Mouse (Mus musculus) gastrocnemius, adult 2 months (tissue): ENCODE results near the gene Ppp1ca. TPM values are rescaled to one million over a fixed set of nuclear protein-coding genes. Genes with fewer than 3 reads are reported as not detected.

Experiments
- DNase-seq: peaks from one replicate; pipeline ENCODE4 v3.0.0; 2022
- H3K27ac ChIP-seq: fragments of 200-600 bp; 2 replicates; pipeline ENCODE4 v1.8.1; 2022; ENCODE audit warnings: mild to moderate bottlenecking
- H3K4me3 ChIP-seq: fragments of 200-600 bp; 2 replicates; pipeline ENCODE4 v1.8.1; 2022; ENCODE audit warnings: mild to moderate bottlenecking, moderate library complexity
- CTCF ChIP-seq: fragments of 200-600 bp; IDR thresholded peaks from 2 replicates; pipeline ENCODE4 v1.8.1; 2022; ENCODE audit warnings: antibody characterized with exemption, mild to moderate bottlenecking, moderate library complexity
- intact Hi-C: fragments of 180-260 bp; cut with DNase I; formaldehyde crosslinking; loops from one replicate; pipeline ENCODE4 v1.15.1; 2025
- total RNA-seq, 2 experiments: library from RNA; stranded (reverse); gene quantifications; 2 replicates each; pipeline ENCODE4 v1.2.3; 2021

Gene Ppp1ca
- total RNA-seq, 2 experiments from 2014 or later = 201 to 214 TPM

DNA sequence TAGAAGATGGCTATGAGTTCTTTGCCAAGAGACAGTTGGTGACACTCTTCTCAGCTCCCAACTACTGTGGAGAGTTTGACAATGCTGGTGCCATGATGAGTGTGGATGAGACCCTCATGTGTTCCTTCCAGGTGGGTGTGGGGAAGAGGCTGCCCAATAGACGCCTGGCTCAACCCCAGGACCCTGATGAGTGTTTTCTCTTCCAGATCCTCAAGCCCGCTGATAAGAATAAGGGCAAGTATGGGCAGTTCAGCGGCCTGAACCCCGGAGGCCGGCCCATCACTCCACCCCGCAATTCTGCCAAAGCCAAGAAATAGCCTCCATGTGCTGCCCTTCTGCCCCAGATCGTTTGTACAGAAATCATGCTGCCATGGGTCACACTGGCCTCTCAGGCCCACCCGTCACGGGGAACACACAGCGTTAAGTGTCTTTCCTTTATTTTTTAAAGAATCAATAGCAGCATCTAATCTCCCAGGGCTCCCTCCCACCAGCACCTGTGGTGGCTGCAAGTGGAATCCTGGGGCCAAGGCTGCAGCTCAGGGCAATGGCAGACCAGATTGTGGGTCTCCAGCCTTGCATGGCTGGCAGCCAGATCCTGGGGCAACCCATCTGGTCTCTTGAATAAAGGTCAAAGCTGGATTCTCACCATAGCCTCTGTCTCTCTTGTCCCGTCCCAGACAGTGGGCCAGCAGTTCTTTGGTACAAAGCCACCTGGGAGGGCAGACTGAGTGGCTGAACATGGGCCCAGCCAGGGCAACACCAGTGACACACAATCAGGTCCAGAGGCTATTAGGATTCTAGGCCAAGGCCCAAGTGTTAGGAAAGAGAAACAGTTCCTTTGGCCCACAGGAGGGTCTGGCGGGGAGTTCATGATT lies 3.1 kb downstream of the Ppp1ca start:
- DNase-seq = peak; percentile 41
- intact Hi-C loops = loop anchor here (5.0 kb wide), 1 partner anchor 68 kb away; the partner anchor contains the start of gene Aip
- Histone ChIP-seq H3K4me3 (no peak overlapping the region), H3K27ac (no peak overlapping the region)
- no peak for TF ChIP-seq CTCF

DNA sequence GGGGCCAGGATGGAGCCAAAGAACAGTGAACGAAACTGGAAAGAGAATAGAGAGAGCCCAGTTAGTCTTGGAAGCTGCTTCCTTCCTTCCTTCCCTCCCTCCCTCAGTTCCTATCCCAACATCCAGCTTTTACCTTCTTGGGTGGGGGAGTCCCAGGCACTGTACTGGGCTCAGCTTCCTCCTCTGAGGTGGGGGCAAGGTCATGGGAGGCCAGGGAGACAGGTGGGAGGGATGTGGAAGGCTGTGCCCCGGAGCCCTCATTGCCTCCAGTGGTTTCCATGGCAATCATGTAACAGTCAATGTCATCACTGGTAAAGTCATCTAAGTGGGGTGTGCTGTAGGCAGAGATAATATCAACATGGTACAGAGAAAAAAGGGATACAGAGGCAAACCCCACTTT lies 4.2 kb downstream of the Ppp1ca start:
- no peak for TF ChIP-seq CTCF
- DNase-seq = peak; percentile 16
- intact Hi-C loops = no loop called here

DNA sequence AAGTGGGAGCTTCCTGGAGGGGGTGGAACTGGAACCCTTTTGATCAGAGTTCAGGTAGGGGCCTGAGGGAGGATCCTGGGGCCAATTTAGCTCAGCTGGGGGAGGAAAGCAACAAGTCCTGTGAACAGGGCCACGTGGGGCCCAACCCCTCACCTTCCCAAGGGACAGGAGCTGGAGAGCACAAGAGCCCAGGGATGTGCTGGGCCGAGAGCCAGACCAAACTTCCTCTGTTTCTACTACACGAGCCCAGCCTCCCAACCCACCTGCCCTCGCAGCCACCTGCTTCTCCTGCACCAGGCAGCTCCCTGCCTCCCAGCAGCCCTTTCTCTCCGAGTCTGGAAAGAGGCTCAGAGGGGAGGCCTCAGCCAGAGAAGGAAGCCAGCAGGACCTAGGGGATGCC lies 4.7 kb downstream of the Ppp1ca start:
- H3K27ac ChIP-seq = no peak overlapping the region
- intact Hi-C loops = no loop called here
- no peak overlapping the region for H3K4me3 ChIP-seq
- TF ChIP-seq CTCF = no peak
- peak; percentile 46 for DNase-seq

More for the DNA sequence above, 4.2 kb downstream of the Ppp1ca start:
- Histone ChIP-seq H3K27ac (no peak overlapping the region), H3K4me3 (no peak overlapping the region)

DNA sequence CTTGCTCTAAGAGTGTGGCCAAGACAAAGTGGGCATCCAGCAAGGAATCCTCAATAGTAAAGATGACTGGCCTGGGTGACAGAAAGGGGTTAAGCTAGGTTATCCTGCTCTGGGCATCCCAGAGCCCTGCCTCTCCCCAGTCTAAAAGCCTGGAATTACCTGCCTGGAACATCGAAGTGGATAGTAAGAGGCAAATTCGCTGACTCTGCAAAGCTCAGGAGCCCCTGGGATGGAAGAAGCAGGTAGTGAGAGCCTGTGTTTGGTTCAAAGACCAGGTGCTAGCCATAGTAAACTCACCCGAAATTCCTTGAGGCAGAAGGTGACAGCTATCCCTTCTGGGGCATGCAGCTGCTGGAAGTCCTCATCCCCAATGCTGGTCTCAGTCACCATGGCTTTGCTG lies 5.3 kb downstream of the Ppp1ca start:
- DNase-seq = no peak
- intact Hi-C loops = no loop called here
- TF ChIP-seq CTCF = no peak
- H3K27ac ChIP-seq = no peak overlapping the region
- H3K4me3 ChIP-seq = no peak overlapping the region

DNA sequence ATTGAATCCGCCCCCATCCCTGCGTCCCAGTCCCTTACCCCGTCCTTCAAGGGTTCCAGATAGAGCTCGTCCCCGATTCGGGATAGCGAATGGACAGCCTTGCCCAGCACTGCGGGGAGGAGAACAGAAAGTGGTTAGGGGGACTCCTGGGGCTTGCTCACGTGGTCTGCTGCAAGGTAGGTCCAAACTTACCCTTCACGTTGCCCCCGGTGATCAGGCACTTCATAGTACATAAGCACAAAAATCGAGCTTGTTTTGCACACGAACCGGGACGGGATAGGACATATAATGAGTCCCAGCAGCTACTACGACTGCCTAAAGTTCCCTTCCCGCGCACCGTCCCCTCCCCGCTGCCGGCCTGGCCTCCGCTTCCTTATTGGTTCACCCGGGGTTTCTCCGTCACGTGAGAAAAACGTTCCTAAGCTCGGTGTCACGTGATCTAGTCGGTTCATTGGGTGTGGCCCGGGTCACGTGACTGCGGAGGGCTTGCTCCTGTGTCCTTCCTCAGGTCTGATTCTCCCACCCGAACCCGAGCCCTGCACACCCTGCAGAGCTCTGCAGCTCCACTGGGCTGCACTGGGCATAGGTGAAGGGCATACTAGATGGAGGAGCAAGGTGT lies 9.5 kb downstream of the Ppp1ca start, which contains the start of gene Rad9a:
Rad9a (minus strand) TSS at position 372 of the 619 bp plus-strand sequence.
- peak within 1 kb of the TSS; percentile 83 for H3K4me3 ChIP-seq
- no peak for TF ChIP-seq CTCF
- peak; percentile 97 for DNase-seq
- intact Hi-C loops = no loop called here
- H3K27ac ChIP-seq = peak within 1 kb of the TSS; percentile 92

DNA sequence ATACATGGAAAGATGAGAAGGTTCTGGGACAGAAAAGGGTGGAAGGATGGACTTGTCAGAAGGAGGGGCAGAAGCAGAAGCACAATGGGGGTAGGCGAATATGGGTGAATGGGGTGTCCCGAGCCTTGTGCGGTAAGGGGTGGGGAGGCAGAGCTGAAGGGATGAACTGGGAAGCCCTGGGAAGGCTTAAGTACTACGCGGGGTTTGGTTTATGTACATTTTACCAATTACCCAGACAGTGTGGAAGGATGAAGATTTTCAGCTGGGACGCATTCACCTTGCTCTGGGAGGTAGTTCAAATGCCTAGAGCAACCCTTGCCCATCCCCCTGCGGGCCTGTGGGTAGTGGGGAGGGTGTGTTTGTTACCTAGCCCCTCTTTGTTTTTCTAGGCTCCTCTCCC lies 10.3 kb downstream of the Ppp1ca start:
- intact Hi-C loops = no loop called here
- H3K4me3 ChIP-seq = peak overlapping the region; percentile 83
- no peak for DNase-seq
- TF ChIP-seq CTCF = no peak
- H3K27ac ChIP-seq = peak overlapping the region; percentile 92

DNA sequence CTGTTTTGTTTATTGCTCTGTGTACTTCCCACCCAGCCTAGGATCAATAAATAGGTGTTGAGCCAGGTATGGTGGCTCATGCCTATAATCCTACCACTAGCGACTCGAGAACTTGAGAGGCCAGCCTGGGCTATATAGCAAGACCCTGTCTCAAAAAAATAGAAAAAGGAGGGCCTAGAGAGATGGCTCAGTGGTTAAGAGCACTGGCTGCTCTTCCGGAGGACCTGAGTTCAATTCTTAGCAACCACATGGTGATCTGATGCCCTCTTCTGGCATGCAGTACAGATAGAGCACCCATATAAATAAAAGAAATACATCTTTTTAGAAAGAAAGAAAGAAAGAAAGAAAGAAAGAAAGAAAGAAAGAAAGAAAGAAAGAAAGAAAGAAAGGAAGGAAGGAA lies 11.3 kb downstream of the Ppp1ca start:
- H3K27ac ChIP-seq = peak overlapping the region; percentile 9; the same call in 1 of the 2 replicates
- intact Hi-C loops = no loop called here

DNA sequence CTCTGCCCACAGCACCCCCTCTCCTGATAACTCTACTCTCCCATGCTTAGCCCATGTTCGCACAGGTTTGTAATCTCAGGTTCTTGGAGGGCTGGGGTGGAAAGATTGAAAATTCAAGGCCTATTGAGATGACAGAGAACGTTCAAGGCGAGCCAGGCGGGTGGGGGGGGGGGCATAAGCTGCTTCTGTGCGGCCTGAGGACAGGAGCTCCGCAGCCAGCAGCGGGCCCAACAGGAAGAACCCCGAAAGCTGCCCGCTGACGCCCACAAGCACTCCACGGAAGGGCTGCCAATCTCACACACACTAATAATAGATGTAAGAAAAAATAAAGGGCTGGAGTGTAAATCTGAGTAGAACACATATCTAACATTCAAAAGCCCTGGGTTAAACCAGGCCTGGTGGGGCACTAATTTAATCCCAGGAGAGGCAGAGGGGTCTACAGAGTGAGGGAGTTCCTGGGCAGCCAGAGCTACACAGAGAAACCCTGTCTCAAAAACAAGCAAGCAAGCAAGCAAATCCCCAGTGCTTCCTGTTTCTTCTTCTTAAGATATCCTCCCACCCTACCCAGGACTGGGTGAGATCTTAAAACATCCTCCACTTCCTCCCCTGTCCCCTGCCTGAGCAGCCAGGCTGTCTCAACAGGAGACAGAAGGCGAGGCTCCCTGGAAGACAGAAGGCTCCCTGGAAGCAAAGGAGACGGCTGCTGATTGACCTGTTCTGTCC lies 11.9 kb downstream of the Ppp1ca start:
- H3K4me3 ChIP-seq = no peak overlapping the region
- no peak for DNase-seq
- intact Hi-C loops = no loop called here
- TF ChIP-seq CTCF = no peak
- H3K27ac ChIP-seq = peak overlapping the region; percentile 2; the same call in 1 of the 2 replicates

More for the DNA sequence above, 11.3 kb downstream of the Ppp1ca start:
- no peak overlapping the region for H3K4me3 ChIP-seq
- TF ChIP-seq CTCF = peak; percentile 6; the same call in 1 of the 2 replicates
- no peak for DNase-seq

DNA sequence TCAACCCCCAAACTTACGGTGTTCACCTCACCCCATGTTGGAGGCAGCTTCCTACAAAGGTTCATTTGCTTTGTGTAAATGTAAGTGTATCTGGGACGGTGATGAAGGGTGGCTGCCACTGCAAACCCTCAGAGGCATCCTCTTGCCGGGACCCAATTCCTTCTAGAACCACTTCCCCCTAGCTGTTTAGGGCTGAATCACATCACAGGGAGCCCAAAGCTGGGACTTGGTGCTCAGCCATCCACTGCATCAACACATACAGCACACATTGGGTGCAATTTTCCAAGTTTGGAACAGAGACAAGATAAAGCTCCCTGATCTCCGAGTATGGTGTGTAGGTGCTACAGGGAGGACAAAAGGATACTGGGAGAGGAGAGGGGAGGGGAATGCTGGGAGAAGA lies 13.0 kb downstream of the Ppp1ca start:
- TF ChIP-seq CTCF = no peak
- DNase-seq = no peak
- intact Hi-C loops = no loop called here
- no peak overlapping the region for H3K4me3 ChIP-seq
- no peak overlapping the region for H3K27ac ChIP-seq

DNA sequence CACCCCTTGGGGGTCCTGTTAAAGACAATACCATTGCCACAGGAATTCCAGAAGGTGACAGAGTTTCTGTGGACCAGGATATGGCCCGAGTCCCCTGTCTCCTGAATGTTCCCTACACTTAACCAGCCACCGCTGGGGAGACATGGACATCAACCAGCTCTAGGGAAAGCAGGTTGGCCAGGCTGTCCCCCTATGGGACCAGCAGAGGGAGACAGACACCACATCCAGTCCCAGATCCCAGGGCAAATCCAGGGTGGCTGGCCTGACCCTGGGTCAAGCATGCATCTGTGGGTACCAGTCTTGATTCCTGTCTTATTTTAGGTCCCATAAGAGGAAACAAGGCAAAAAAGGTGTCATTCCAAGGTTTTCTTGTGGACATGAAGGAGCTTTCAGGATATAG lies 15.1 kb downstream of the Ppp1ca start:
- DNase-seq = peak; percentile 82
- no peak; the same call in 1 of the 2 replicates for TF ChIP-seq CTCF
- intact Hi-C loops = loop anchor here (1.0 to 2.0 kb wide), 2 partner anchors 21 to 104 kb away; no protein-coding TSS in a partner anchor
- Histone ChIP-seq H3K27ac (no peak overlapping the region), H3K4me3 (no peak overlapping the region)

DNA sequence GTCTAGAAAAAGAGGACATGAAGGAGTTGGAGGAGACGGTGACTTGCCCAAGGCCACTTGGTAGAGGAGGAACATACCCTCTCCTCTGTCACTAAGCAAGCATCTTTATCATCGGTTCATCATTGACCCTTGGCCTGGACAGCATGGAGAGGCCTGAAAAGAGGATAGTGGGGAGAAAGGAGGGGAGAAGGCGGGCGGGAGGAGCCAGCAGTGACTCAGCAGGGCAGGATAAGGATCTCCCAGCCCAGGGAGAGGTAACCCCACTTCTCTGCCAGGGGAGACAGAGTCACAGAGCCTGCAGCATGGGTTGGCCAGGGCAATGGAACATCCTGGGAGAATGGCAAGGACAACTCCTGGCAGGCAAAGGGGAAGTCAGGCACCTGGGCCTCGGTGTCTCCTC lies 16.7 kb downstream of the Ppp1ca start:
- no peak for DNase-seq
- no peak for TF ChIP-seq CTCF
- H3K27ac ChIP-seq = no peak overlapping the region
- intact Hi-C loops = no loop called here
- H3K4me3 ChIP-seq = no peak overlapping the region

DNA sequence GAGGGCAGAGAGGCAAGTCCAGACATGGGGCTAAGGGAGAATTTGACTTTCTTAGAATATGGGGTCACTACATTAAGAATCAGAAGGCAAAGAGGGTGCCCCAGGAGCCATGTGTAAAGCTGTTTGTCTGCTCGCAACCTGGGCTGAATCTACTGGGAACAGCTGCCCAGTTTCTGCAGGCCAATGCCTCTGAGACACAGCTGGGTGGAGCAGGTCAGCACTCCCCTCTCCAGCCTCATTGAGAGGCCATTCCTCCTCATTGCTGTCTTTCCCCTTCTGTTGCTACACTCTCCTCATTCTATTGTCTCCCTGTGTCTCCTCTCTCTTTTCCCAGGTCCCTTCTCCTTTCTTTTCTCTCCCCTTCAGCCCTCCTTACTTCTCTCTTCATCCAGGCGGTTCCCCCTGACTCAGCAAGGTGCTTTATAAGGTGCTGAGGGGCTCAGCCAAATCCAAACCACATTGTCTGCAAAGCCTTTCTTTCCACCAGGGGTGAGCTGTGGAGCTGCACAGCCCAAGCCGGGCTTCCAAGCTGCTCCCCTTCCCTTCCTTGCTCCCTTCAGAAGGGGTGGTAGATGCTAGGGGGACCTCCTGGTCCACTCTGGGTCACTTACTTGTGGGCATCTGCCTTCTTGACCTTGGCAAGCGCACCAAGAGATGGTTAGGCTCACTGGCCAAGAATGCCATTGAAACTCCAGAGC lies 20.2 kb downstream of the Ppp1ca start:
- Histone ChIP-seq H3K27ac (no peak overlapping the region), H3K4me3 (no peak overlapping the region)
- no peak for TF ChIP-seq CTCF
- intact Hi-C loops = no loop called here
- DNase-seq = peak; percentile 11
